Mouse (Mus musculus): ENCODE results near the gene Crb2. TPM values are rescaled to one million over a fixed set of nuclear protein-coding genes. Genes with fewer than 3 reads are reported as not detected.
A peak's percentile ranks its signal among the peaks of the same experiment; 100 is the strongest.

Gene Crb2
- polyA plus RNA-seq, 1 experiment from 2014 or later: 32.7 TPM

GRCm38 (mm10) chr2:37819526-37820152 lies 43.6 kb downstream of the Crb2 start:
- WGBS: 52% methylated on average over 4 of the region's 4 CpGs
- Histone ChIP-seq H3K9me3 (ENCODE audit: control insufficient read depth, low read length) (no peaks in the 10 kb centered on the region), H3K4me3 (ENCODE audit: low read depth, low read length) (no peak overlapping the region), H3K4me2 (ENCODE audit: low read depth, low read length, severe bottlenecking) (no peak overlapping the region), H3K9ac (ENCODE audit: low read length) (0 out of 2 replicates have a peak overlapping the region, but pooled peaks have one; percentile 14), H3K36me3 (ENCODE audit: control insufficient read depth, insufficient read depth, low read length) (no peaks in the 10 kb centered on the region), H3K27ac (ENCODE audit: low read depth, low read length) (peak overlapping the region; percentile 43; the same call in 1 of the 2 replicates), H3K4me1 (replicated peaks; ENCODE audit: control insufficient read depth, insufficient read depth, low read length) (peaks cover 25% of the 10 kb centered on the region), H3K27me3 (ENCODE audit: control insufficient read depth, insufficient read depth, low read length) (no peaks in the 10 kb centered on the region)
- DNase-seq (ENCODE audit: low spot score): no peak
- ATAC-seq (replicated peaks; ENCODE audit: low FRiP score): no peak

GRCm38 (mm10) chr2:37822122-37822521 lies 46.1 kb downstream of the Crb2 start:
- no peak overlapping the region for H3K9ac ChIP-seq (ENCODE audit: low read length)
- H3K4me1 ChIP-seq (replicated peaks; ENCODE audit: control insufficient read depth, insufficient read depth, low read length): peaks cover 25% of the 10 kb centered on the region
- no peak for DNase-seq (ENCODE audit: low spot score)
- H3K36me3 ChIP-seq (ENCODE audit: control insufficient read depth, insufficient read depth, low read length): no peaks in the 10 kb centered on the region
- H3K27ac ChIP-seq (ENCODE audit: low read depth, low read length): no peak overlapping the region
- WGBS: 56% methylated on average over 5 of the region's 5 CpGs
- H3K4me3 ChIP-seq (ENCODE audit: low read depth, low read length): no peak overlapping the region
- no peaks in the 10 kb centered on the region for H3K9me3 ChIP-seq (ENCODE audit: control insufficient read depth, low read length)
- H3K4me2 ChIP-seq (ENCODE audit: low read depth, low read length, severe bottlenecking): no peak overlapping the region
- no peak for ATAC-seq (replicated peaks; ENCODE audit: low FRiP score)
- no peaks in the 10 kb centered on the region for H3K27me3 ChIP-seq (ENCODE audit: control insufficient read depth, insufficient read depth, low read length)

- Histone ChIP-seq H3K27ac (ENCODE audit: low read depth, low read length) (no peak overlapping the region), H3K9ac (ENCODE audit: low read length) (no peak overlapping the region), H3K4me2 (ENCODE audit: low read depth, low read length, severe bottlenecking) (no peak overlapping the region), H3K36me3 (ENCODE audit: control insufficient read depth, insufficient read depth, low read length) (no peaks in the 10 kb centered on the region), H3K27me3 (ENCODE audit: control insufficient read depth, insufficient read depth, low read length) (no peaks in the 10 kb centered on the region), H3K4me3 (ENCODE audit: low read depth, low read length) (no peak overlapping the region), H3K9me3 (ENCODE audit: control insufficient read depth, low read length) (no peaks in the 10 kb centered on the region), H3K4me1 (replicated peaks; ENCODE audit: control insufficient read depth, insufficient read depth, low read length) (peaks cover 12% of the 10 kb centered on the region)
- no peak for DNase-seq (ENCODE audit: low spot score)
- WGBS: 86% methylated on average over 2 of the region's 2 CpGs
- no peak for ATAC-seq (replicated peaks; ENCODE audit: low FRiP score)
These were observed 47.8 kb downstream of the Crb2 start for GRCm38 (mm10) chr2:37823826-37824225.

GRCm38 (mm10) chr2:37829758-37830275 lies 53.8 kb downstream of the Crb2 start:
- no peaks in the 10 kb centered on the region for H3K27me3 ChIP-seq (ENCODE audit: control insufficient read depth, insufficient read depth, low read length)
- peak overlapping the region; percentile 70 for H3K27ac ChIP-seq (ENCODE audit: low read depth, low read length)
- ATAC-seq (replicated peaks; ENCODE audit: low FRiP score): peak; percentile 85
- DNase-seq (ENCODE audit: low spot score): peak; percentile 66
- H3K4me2 ChIP-seq (ENCODE audit: low read depth, low read length, severe bottlenecking): no peak overlapping the region
- no peaks in the 10 kb centered on the region for H3K9me3 ChIP-seq (ENCODE audit: control insufficient read depth, low read length)
- no peak overlapping the region for H3K4me3 ChIP-seq (ENCODE audit: low read depth, low read length)
- peaks cover 17% of the 10 kb centered on the region for H3K4me1 ChIP-seq (replicated peaks; ENCODE audit: control insufficient read depth, insufficient read depth, low read length)
- H3K36me3 ChIP-seq (ENCODE audit: control insufficient read depth, insufficient read depth, low read length): no peaks in the 10 kb centered on the region
- WGBS: 24% methylated on average over 9 of the region's 9 CpGs
- peak overlapping the region; percentile 27 for H3K9ac ChIP-seq (ENCODE audit: low read length)

- H3K4me3 ChIP-seq (ENCODE audit: low read depth, low read length): no peak overlapping the region
- H3K4me1 ChIP-seq (replicated peaks; ENCODE audit: control insufficient read depth, insufficient read depth, low read length): peaks cover 17% of the 10 kb centered on the region
- no peaks in the 10 kb centered on the region for H3K9me3 ChIP-seq (ENCODE audit: control insufficient read depth, low read length)
- no peaks in the 10 kb centered on the region for H3K27me3 ChIP-seq (ENCODE audit: control insufficient read depth, insufficient read depth, low read length)
- no peak overlapping the region for H3K4me2 ChIP-seq (ENCODE audit: low read depth, low read length, severe bottlenecking)
- ATAC-seq (replicated peaks; ENCODE audit: low FRiP score) (no peak), DNase-seq (ENCODE audit: low spot score) (no peak)
- no peak overlapping the region for H3K27ac ChIP-seq (ENCODE audit: low read depth, low read length)
- H3K9ac ChIP-seq (ENCODE audit: low read length): no peak overlapping the region
- 78% methylated on average over 10 of the region's 10 CpGs for WGBS
- H3K36me3 ChIP-seq (ENCODE audit: control insufficient read depth, insufficient read depth, low read length): no peaks in the 10 kb centered on the region
These were observed 56.2 kb downstream of the Crb2 start for GRCm38 (mm10) chr2:37832253-37832652.

- ATAC-seq (replicated peaks; ENCODE audit: low FRiP score): no peak
- H3K4me3 ChIP-seq (ENCODE audit: low read depth, low read length): no peak overlapping the region
- no peak for DNase-seq (ENCODE audit: low spot score)
- WGBS: 96% methylated on average over 3 of the region's 3 CpGs
- H3K9ac ChIP-seq (ENCODE audit: low read length): no peak overlapping the region
- no peaks in the 10 kb centered on the region for H3K27me3 ChIP-seq (ENCODE audit: control insufficient read depth, insufficient read depth, low read length)
- no peak overlapping the region for H3K27ac ChIP-seq (ENCODE audit: low read depth, low read length)
- no peaks in the 10 kb centered on the region for H3K36me3 ChIP-seq (ENCODE audit: control insufficient read depth, insufficient read depth, low read length)
- H3K4me1 ChIP-seq (replicated peaks; ENCODE audit: control insufficient read depth, insufficient read depth, low read length): peaks cover 3% of the 10 kb centered on the region; the same call in 1 of the 2 replicates
- H3K4me2 ChIP-seq (ENCODE audit: low read depth, low read length, severe bottlenecking): no peak overlapping the region
- H3K9me3 ChIP-seq (ENCODE audit: control insufficient read depth, low read length): no peaks in the 10 kb centered on the region
These were observed 60.9 kb downstream of the Crb2 start for GRCm38 (mm10) chr2:37836926-37837325.

- Histone ChIP-seq H3K4me2 (ENCODE audit: low read depth, low read length, severe bottlenecking) (no peak overlapping the region), H3K36me3 (ENCODE audit: control insufficient read depth, insufficient read depth, low read length) (no peaks in the 10 kb centered on the region), H3K27ac (ENCODE audit: low read depth, low read length) (no peak overlapping the region), H3K27me3 (ENCODE audit: control insufficient read depth, insufficient read depth, low read length) (no peaks in the 10 kb centered on the region), H3K4me1 (replicated peaks; ENCODE audit: control insufficient read depth, insufficient read depth, low read length) (peaks cover 7% of the 10 kb centered on the region), H3K9ac (ENCODE audit: low read length) (no peak overlapping the region), H3K4me3 (ENCODE audit: low read depth, low read length) (no peak overlapping the region), H3K9me3 (ENCODE audit: control insufficient read depth, low read length) (no peaks in the 10 kb centered on the region)
- 98% methylated on average over 3 of the region's 3 CpGs for WGBS
- ATAC-seq (replicated peaks; ENCODE audit: low FRiP score) (no peak), DNase-seq (ENCODE audit: low spot score) (peak; percentile 5)
These were observed 61.5 kb downstream of the Crb2 start for GRCm38 (mm10) chr2:37837542-37837941.

- H3K27me3 ChIP-seq (ENCODE audit: control insufficient read depth, insufficient read depth, low read length): no peaks in the 10 kb centered on the region
- 89% methylated on average over 7 of the region's 7 CpGs for WGBS
- DNase-seq (ENCODE audit: low spot score): no peak
- H3K36me3 ChIP-seq (ENCODE audit: control insufficient read depth, insufficient read depth, low read length): no peaks in the 10 kb centered on the region
- ATAC-seq (replicated peaks; ENCODE audit: low FRiP score): no peak
- H3K4me3 ChIP-seq (ENCODE audit: low read depth, low read length): no peak overlapping the region
- no peaks in the 10 kb centered on the region for H3K9me3 ChIP-seq (ENCODE audit: control insufficient read depth, low read length)
- H3K9ac ChIP-seq (ENCODE audit: low read length): no peak overlapping the region
- H3K27ac ChIP-seq (ENCODE audit: low read depth, low read length): no peak overlapping the region
- no peak overlapping the region for H3K4me2 ChIP-seq (ENCODE audit: low read depth, low read length, severe bottlenecking)
- H3K4me1 ChIP-seq (replicated peaks; ENCODE audit: control insufficient read depth, insufficient read depth, low read length): peaks cover 9% of the 10 kb centered on the region
These were observed 62.3 kb downstream of the Crb2 start for GRCm38 (mm10) chr2:37838202-37838984.

Data from forebrain, embryonic 11.5 days (tissue).